ENCODE assay signal across 30 mouse cellular contexts in genomic region chr4:108593376-108593775, GRCm38 (mm10). TPM values are rescaled to one million over a fixed set of nuclear protein-coding genes. Genes with fewer than 3 reads are reported as not detected.
DNase-seq lines count a peak whose midpoint lies in the region; ATAC-seq and TF ChIP-seq lines count a peak whose summit lies in the region.
"Had no signal": no experiment of that assay in that cellular context is flagged by ENCODE, and none has a peak within 500 bp of the region (broad histone marks: within the 10 kb centered on the region; RNA-seq: fewer than 3 reads in every experiment).

No protein-coding gene starts in this region.

- peak overlapping the region; percentile 47 for H3K27ac ChIP-seq in heart, embryonic 15.5 days
- H3K27ac ChIP-seq in hindbrain, embryonic 12.5 days = no peak overlapping the region
- H3K27ac ChIP-seq: embryonic facial prominence, embryonic 12.5 days; hindbrain, embryonic 10.5 days; kidney, embryonic 15.5 days; limb, embryonic 12.5 days; liver, embryonic 15.5 days; lung, embryonic 15.5 days had no signal

- no peak for TF ChIP-seq POLR2A in lung, adult 2 months (IDR thresholded peaks at IDR 0.05; ENCODE audit: borderline replicate concordance, extremely low read depth, low read depth, low read length)

- WGBS in heart, embryonic 15.5 days = 38% methylated on average over 2 of the region's 2 CpGs
- 93% methylated on average over 2 of the region's 2 CpGs for WGBS in hindbrain, embryonic 12.5 days
- WGBS in lung, adult 2 months = 90% methylated on average over 2 of the region's 2 CpGs

- no peak overlapping the region for H3K4me3 ChIP-seq in heart, embryonic 15.5 days
- H3K4me3 ChIP-seq in hindbrain, embryonic 12.5 days = no peak overlapping the region
- no peak overlapping the region for H3K4me3 ChIP-seq in lung, adult 2 months (replicated peaks; ENCODE audit: extremely low read depth, low read depth, low read length)
- H3K4me3 ChIP-seq: embryonic facial prominence, embryonic 12.5 days; hindbrain, embryonic 10.5 days; kidney, embryonic 15.5 days; limb, embryonic 12.5 days; liver, embryonic 15.5 days; lung, embryonic 15.5 days had no signal

- no peaks in the 10 kb centered on the region for H3K36me3 ChIP-seq in heart, embryonic 15.5 days
- H3K36me3 ChIP-seq in hindbrain, embryonic 12.5 days = no peaks in the 10 kb centered on the region; the same call in 1 of the 2 replicates

- ATAC-seq in heart, embryonic 15.5 days (replicated peaks; ENCODE audit: insufficient number of reproducible peaks, insufficient read depth, low FRiP score, low read depth) = no peak
- no peak for ATAC-seq in hindbrain, embryonic 12.5 days (ENCODE audit: low FRiP score)
- ATAC-seq: forebrain, embryonic 14.5 days; hindbrain, embryonic 16.5 days; midbrain, embryonic 16.5 days; Patski had no signal

- H3K4me2 ChIP-seq in heart, embryonic 15.5 days = no peak overlapping the region
- no peak overlapping the region for H3K4me2 ChIP-seq in hindbrain, embryonic 12.5 days (replicated peaks)
- H3K4me2 ChIP-seq: embryonic facial prominence, embryonic 12.5 days; kidney, embryonic 15.5 days; limb, embryonic 12.5 days; liver, embryonic 15.5 days; lung, embryonic 15.5 days; midbrain, embryonic 11.5 days had no signal

- intact Hi-C loops in left cerebral cortex, postnatal 14 days (cut with DNase I) = no loop called here

- peak; percentile 32 for DNase-seq in cerebellum, adult 8-10 months
- DNase-seq in cerebellum, adult 11 months = no peak
- DNase-seq in heart, adult 11 months = no peak
- peak; percentile 14 to 17 for DNase-seq in left cerebral cortex, postnatal 14 days (ENCODE audit: low spot score in 2 of 2)
- no peak for DNase-seq in left cerebral cortex, adult 11 months (ENCODE audit: low spot score)
- no peak for DNase-seq in lung, adult 2 months
- DNase-seq: adrenal gland, postnatal 14 days; embryo, embryonic 11 days; gastrocnemius, postnatal 14 days; heart, postnatal 10 days; kidney, adult 18-20 months; kidney, postnatal 36 days; spleen, adult 18-20 months; thymus, adult 18-20 months; thymus, postnatal 25 days had no signal

- H3K27me3 ChIP-seq in heart, embryonic 15.5 days = no peaks in the 10 kb centered on the region
- H3K27me3 ChIP-seq in hindbrain, embryonic 12.5 days = no peaks in the 10 kb centered on the region
- H3K27me3 ChIP-seq: embryonic facial prominence, embryonic 12.5 days; kidney, embryonic 15.5 days; limb, embryonic 12.5 days; liver, embryonic 15.5 days; lung, embryonic 15.5 days; Patski had no signal

- no peak overlapping the region for H3K9ac ChIP-seq in heart, embryonic 15.5 days
- no peak overlapping the region for H3K9ac ChIP-seq in hindbrain, embryonic 12.5 days
- H3K9ac ChIP-seq: embryonic facial prominence, embryonic 12.5 days; kidney, embryonic 15.5 days; limb, embryonic 12.5 days; liver, embryonic 15.5 days; lung, embryonic 15.5 days had no signal

- H3K4me1 ChIP-seq in heart, embryonic 15.5 days (replicated peaks) = peaks cover 4% of the 10 kb centered on the region
- H3K4me1 ChIP-seq in hindbrain, embryonic 12.5 days = no peaks in the 10 kb centered on the region
- H3K4me1 ChIP-seq in lung, adult 2 months (ENCODE audit: control insufficient read depth, insufficient read depth, low read length) = no peaks in the 10 kb centered on the region
- H3K4me1 ChIP-seq: embryonic facial prominence, embryonic 12.5 days; hindbrain, embryonic 10.5 days; kidney, embryonic 15.5 days; limb, embryonic 12.5 days; lung, embryonic 15.5 days had no signal

- H3K9me3 ChIP-seq in heart, embryonic 15.5 days (replicated peaks) = no peaks in the 10 kb centered on the region
- no peaks in the 10 kb centered on the region for H3K9me3 ChIP-seq in hindbrain, embryonic 12.5 days (replicated peaks)
- H3K9me3 ChIP-seq: embryonic facial prominence, embryonic 12.5 days; hindbrain, embryonic 10.5 days; kidney, embryonic 15.5 days; limb, embryonic 12.5 days; liver, embryonic 15.5 days; lung, embryonic 15.5 days had no signal

- TF ChIP-seq CTCF in lung, adult 2 months (IDR thresholded peaks at IDR 0.05; ENCODE audit: insufficient read depth, low read length) = no peak

RNA-seq across cellular contexts. Expression of gene Orc1, which starts 14.2 kb away (rescaled TPM):
- polyA plus RNA-seq in heart, embryonic 15.5 days (2015; fragmentation: Nextera tagmentation; extraction: Ambion mirVana) = 3.1 and 4.7 TPM in 2 replicates
- under 1 TPM in 1 of 2 experiments, not detected in 1; 0.25 TPM for total RNA-seq in left cerebral cortex, postnatal 14 days (2021)
- polyA plus RNA-seq in hindbrain, embryonic 12.5 days (2016; fragmentation: Nextera tagmentation; extraction: Ambion mirVana) = 6.7 and 8.5 TPM in 2 replicates
- polyA plus RNA-seq in lung, adult 2 months (2012; rRNA removed) = 0.09 and 0.21 TPM in 2 replicates
- total RNA-seq: neutrophil, adult 5-6 weeks had no signal
- polyA plus RNA-seq: liver, adult 2 months had no signal

RNA-seq across cellular contexts. Expression of gene Prpf38a, which starts 14.2 kb away (rescaled TPM):
- 53.3 and 56.1 TPM in 2 replicates for polyA plus RNA-seq in heart, embryonic 15.5 days (2015; fragmentation: Nextera tagmentation; extraction: Ambion mirVana)
- 10 to 100 TPM; 37.4 to 38.2 TPM for total RNA-seq in left cerebral cortex, postnatal 14 days (2021)
- 91.8 and 94.5 TPM in 2 replicates for polyA plus RNA-seq in hindbrain, embryonic 12.5 days (2016; fragmentation: Nextera tagmentation; extraction: Ambion mirVana)
- 2.9 and 6.0 TPM in 2 replicates for polyA plus RNA-seq in lung, adult 2 months (2012; rRNA removed)

RNA-seq across cellular contexts. Expression of gene Cc2d1b, which starts 26.4 kb away (rescaled TPM):
- polyA plus RNA-seq in heart, embryonic 15.5 days (2015; fragmentation: Nextera tagmentation; extraction: Ambion mirVana) = 15.9 and 18.9 TPM in 2 replicates
- total RNA-seq in left cerebral cortex, postnatal 14 days (2021) = 10 to 100 TPM; 28.3 to 34.5 TPM
- 24.7 and 29.7 TPM in 2 replicates for polyA plus RNA-seq in hindbrain, embryonic 12.5 days (2016; fragmentation: Nextera tagmentation; extraction: Ambion mirVana)
- polyA plus RNA-seq in lung, adult 2 months (2012; rRNA removed) = 27.5 and 31.8 TPM in 2 replicates

Comparison
In these comparisons a context has a peak if more than half of its experiments do, and no peak if none do; other contexts are left out.
1. DNase-seq: peak in cerebellum, adult 8-10 months (single experiment) and left cerebral cortex, postnatal 14 days (2 of 2); none in cerebellum, adult 11 months (single experiment), heart, adult 11 months (single experiment), left cerebral cortex, adult 11 months (single experiment) and lung, adult 2 months (single experiment).